Mouse (Mus musculus) spleen, adult 2 months (tissue): ENCODE data around the gene Slc30a10.

ENCODE experiments used
- CTCF ChIP-seq: fragments of 200-500 bp; IDR thresholded peaks from 2 replicates; pipeline ENCODE4 v1.5.1; 2011; ENCODE audit warnings: mild to moderate bottlenecking, inconsistent platforms; ENCODE audit not compliant: insufficient read depth, insufficient read length, insufficient replicate concordance; ENCODE audit errors: extremely low read depth
- POLR2A ChIP-seq: fragments of 200-500 bp; IDR thresholded peaks from 2 replicates; pipeline ENCODE4 v1.6.1; 2011; ENCODE audit warnings: low read depth, low read length, inconsistent platforms

- no peak for TF ChIP-seq CTCF
- no peak for TF ChIP-seq POLR2A
Observed at GRCm38 (mm10) chr1:185449727-185450126, 4.9 kb upstream of the Slc30a10 start.
